Mouse (Mus musculus) sigmoid colon, adult 10 weeks (tissue): ENCODE measurements around the gene Atoh7. TPM values are rescaled to one million over a fixed set of nuclear protein-coding genes. Genes with fewer than 3 reads are reported as not detected.

Experiments
- polyA plus RNA-seq: library from polyadenylated mRNA; stranded (reverse); fragments of 350-450 nt; fragmentation: Illumina TruSeq; extraction: RNeasy Lipid Tissue Mini Kit (QIAGEN cat#74804); gene quantifications from one replicate; pipeline ENCODE4 v1.2.3, GENCODE M21; 2014; ENCODE audit warnings: low read depth, low replicate concordance

Gene Atoh7
- not detected for polyA plus RNA-seq

DNA sequence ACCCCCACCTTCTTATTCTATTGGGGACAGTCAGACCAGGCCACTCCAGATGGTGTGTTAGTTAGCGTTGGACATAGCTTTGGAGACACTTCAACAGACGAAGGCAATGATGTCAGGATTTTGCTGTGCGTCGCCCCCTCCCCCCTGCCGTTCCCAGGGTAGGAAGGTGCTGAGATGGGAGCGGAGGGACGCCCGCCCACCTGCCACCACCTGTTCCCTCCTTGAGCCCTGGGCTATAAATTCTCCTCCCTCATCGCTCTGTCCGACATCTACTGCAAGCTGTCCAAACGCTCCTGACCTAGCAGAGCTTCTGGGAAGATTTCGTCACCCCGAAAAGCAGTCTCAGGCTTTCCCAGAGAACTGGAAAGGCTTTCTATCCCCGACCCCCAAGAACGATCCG, at the start of gene Atoh7:
Gene Atoh7 (plus strand): TSS at position 131 of the 400 bp plus-strand sequence.

DNA sequence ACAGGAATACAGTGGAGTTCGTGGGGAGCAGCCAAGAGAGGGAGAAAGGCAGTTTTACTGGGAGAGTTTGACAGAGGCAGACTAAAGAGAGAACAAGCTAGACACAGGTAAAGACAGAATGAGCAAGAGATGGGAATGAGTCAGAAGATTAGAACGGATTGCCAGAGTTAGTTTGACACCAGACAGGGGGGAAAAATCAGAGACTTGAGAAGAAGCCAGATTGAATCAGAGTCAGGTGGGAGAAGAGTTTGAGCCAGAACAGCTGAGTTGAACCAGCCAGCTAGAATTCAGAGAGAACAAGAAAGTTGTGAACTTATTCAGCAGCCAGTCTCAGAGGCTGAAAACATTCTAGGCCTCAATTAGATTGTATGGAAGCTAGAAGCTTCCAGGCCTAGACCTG, 39.6 kb upstream of the Atoh7 start, which contains the start of gene Pbld1:
Gene Pbld1 (plus strand): TSS at position 301 of the 400 bp plus-strand sequence.

Other genes starting within 250 kb of the Atoh7 start
- gene Tet1, start 190.7 kb upstream of the Atoh7 start, polyA plus RNA-seq: 1.7 TPM
- 52.0 TPM for gene Slc25a16, start 179.0 kb upstream of the Atoh7 start, polyA plus RNA-seq
- 6.8 TPM for gene Dna2, start 152.6 kb upstream of the Atoh7 start, polyA plus RNA-seq
- gene Rufy2, start 119.4 kb upstream of the Atoh7 start, polyA plus RNA-seq: 28.5 TPM
- 124 TPM for gene Hnrnph3, start 75.4 kb upstream of the Atoh7 start, polyA plus RNA-seq
- 16.8 TPM for gene Pbld2, start 75.3 kb upstream of the Atoh7 start, polyA plus RNA-seq
- gene Pbld1, start 39.5 kb upstream of the Atoh7 start, polyA plus RNA-seq: 4.4 TPM
- gene Mypn, start 104.3 kb downstream of the Atoh7 start, polyA plus RNA-seq: not detected
- gene Herc4, start 144.2 kb downstream of the Atoh7 start, polyA plus RNA-seq: 291 TPM